Mouse (Mus musculus) testis, postnatal 10 days (tissue): ENCODE measurements at regions not wholly inside any gene's neighbourhood (a gene's known extent, or its start where the extent isn't known, plus 50 kb on each side); places are given as distances from the start of the nearest gene placed in this dataset.

ENCODE experiments used
- DNase-seq: peaks from one replicate; pipeline ENCODE4 v3.0.0; 2021; ENCODE audit warnings: low spot score

GRCm38 (mm10) chr16:87783561-87784304 lies 85.0 kb downstream of the Bach1 start:
- no peak for DNase-seq

GRCm38 (mm10) chr16:87784405-87784994 lies 85.8 kb downstream of the Bach1 start:
- no peak for DNase-seq

- no peak for DNase-seq
Observed at GRCm38 (mm10) chr16:87789539-87789938, 90.8 kb downstream of the Bach1 start.

GRCm38 (mm10) chr16:87789957-87790356 lies 91.2 kb downstream of the Bach1 start:
- no peak for DNase-seq

- DNase-seq: peak; percentile 49
Observed at GRCm38 (mm10) chr16:87796514-87797248, 97.9 kb downstream of the Bach1 start.

GRCm38 (mm10) chr16:87802317-87802716 lies 103.6 kb downstream of the Bach1 start:
- no peak for DNase-seq

- no peak for DNase-seq
Observed at GRCm38 (mm10) chr16:87817590-87817989, 118.8 kb downstream of the Bach1 start.

GRCm38 (mm10) chr16:87834296-87834695 lies 135.6 kb downstream of the Bach1 start:
- no peak for DNase-seq

GRCm38 (mm10) chr16:87840949-87841546 lies 142.3 kb downstream of the Bach1 start:
- peak; percentile 84 for DNase-seq
